9 mouse cellular contexts compared by ENCODE assay signal in the genomic region with DNA sequence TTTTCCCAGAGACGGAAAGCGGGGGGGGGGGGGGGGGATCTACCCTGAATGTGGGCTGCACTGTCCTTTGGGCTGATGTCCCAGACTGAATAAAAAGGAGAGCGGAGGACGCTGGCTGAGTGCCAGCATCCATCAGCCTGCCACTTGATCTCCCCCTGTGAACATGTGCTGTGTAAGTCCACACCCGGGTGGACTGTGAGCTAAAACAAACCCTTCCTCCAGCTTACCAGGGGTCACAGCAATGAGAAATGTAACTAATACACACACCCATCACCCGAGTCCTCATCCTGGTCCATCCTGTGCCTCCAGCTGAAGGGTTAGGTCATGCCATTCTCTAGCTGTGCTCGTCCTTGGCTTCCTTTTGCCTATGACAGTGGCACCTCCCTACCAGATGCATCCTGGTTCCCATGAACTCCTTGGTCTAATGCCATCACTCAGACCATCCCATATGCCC. TPM values are rescaled to one million over a fixed set of nuclear protein-coding genes. Genes with fewer than 3 reads are reported as not detected.
DNase-seq lines count a peak whose midpoint lies in the region; ATAC-seq lines count a peak whose summit lies in the region.
"Had no signal": no experiment of that assay in that cellular context is flagged by ENCODE, and none has a peak within 500 bp of the region (broad histone marks: within the 10 kb centered on the region; RNA-seq: fewer than 3 reads in every experiment).

No protein-coding gene starts in this region.

- peak; percentile 67 for ATAC-seq in neural tube, embryonic 11.5 days (ENCODE audit: insufficient read depth, low FRiP score, low TSS enrichment)
- peak; percentile 47; the same call in 1 of the 2 replicates for ATAC-seq in midbrain, embryonic 15.5 days (replicated peaks)
- no peak for ATAC-seq in frontal cortex, adult (ENCODE audit: low TSS enrichment)

- DNase-seq in adrenal gland, postnatal 10 days = peak; percentile 60
- DNase-seq in adrenal gland, adult 8-10 months = no peak
- DNase-seq in neural tube, embryonic 11.5 days (ENCODE audit: low spot score) = peak; percentile 39
- DNase-seq in neural tube, embryonic 10.5 days (ENCODE audit: extremely low spot score, low spot score) = no peak
- DNase-seq in heart, postnatal 25 days (ENCODE audit: low spot score) = peak; percentile 27
- DNase-seq in urinary bladder, adult 2 months (ENCODE audit: low spot score) = no peak

- no peaks in the 10 kb centered on the region for H3K27me3 ChIP-seq in neural tube, embryonic 11.5 days (ENCODE audit: control insufficient read depth, insufficient read depth, low read length)
- no peaks in the 10 kb centered on the region for H3K27me3 ChIP-seq in midbrain, embryonic 15.5 days (replicated peaks)

- H3K27ac ChIP-seq in neural tube, embryonic 11.5 days (ENCODE audit: low read depth, low read length) = no peak overlapping the region
- peak overlapping the region; percentile 60; the same call in 1 of the 2 replicates for H3K27ac ChIP-seq in midbrain, embryonic 15.5 days

- H3K36me3 ChIP-seq in neural tube, embryonic 11.5 days (ENCODE audit: control insufficient read depth, insufficient read depth, low read length) = peaks cover 9% of the 10 kb centered on the region
- peaks cover 38% of the 10 kb centered on the region for H3K36me3 ChIP-seq in midbrain, embryonic 15.5 days (replicated peaks)

- intact Hi-C loops in heart, postnatal 25 days (cut with DNase I) = loop anchor here (5.0 kb wide), 1 partner anchor 110 kb away; the partner anchor contains the start of gene Cab39

- no peak overlapping the region for H3K9ac ChIP-seq in neural tube, embryonic 11.5 days (ENCODE audit: low read length)
- no peak overlapping the region for H3K9ac ChIP-seq in midbrain, embryonic 15.5 days

- 63% methylated on average over 7 of the region's 7 CpGs for WGBS in neural tube, embryonic 11.5 days
- WGBS in midbrain, embryonic 15.5 days = 25% methylated on average over 7 of the region's 7 CpGs

- H3K9me3 ChIP-seq in neural tube, embryonic 11.5 days (ENCODE audit: control insufficient read depth, low read length) = no peaks in the 10 kb centered on the region
- no peaks in the 10 kb centered on the region for H3K9me3 ChIP-seq in midbrain, embryonic 15.5 days

- H3K4me1 ChIP-seq in neural tube, embryonic 11.5 days (ENCODE audit: control insufficient read depth, insufficient read depth, low read length) = peaks cover 28% of the 10 kb centered on the region
- H3K4me1 ChIP-seq in midbrain, embryonic 15.5 days = peaks cover 57% of the 10 kb centered on the region

- no peak overlapping the region for H3K4me2 ChIP-seq in neural tube, embryonic 11.5 days (ENCODE audit: low read depth)
- no peak overlapping the region for H3K4me2 ChIP-seq in midbrain, embryonic 15.5 days

- H3K4me3 ChIP-seq in neural tube, embryonic 11.5 days (ENCODE audit: low read depth, low read length) = no peak overlapping the region
- no peak overlapping the region for H3K4me3 ChIP-seq in midbrain, embryonic 15.5 days

RNA-seq across cellular contexts. Expression of gene Itm2c, which starts 8.1 kb away (rescaled TPM):
- total RNA-seq in adrenal gland, postnatal 10 days (2021) = 100 to 1,000 TPM; 284 to 307 TPM
- 100 to 1,000 TPM; 674 to 963 (median 811) TPM for total RNA-seq in adrenal gland, adult 8-10 months (2022)
- 70.6 and 72.3 TPM in 2 replicates for polyA plus RNA-seq in neural tube, embryonic 11.5 days (2014; fragmentation: Nextera tagmentation; extraction: Ambion mirVana)
- 10 to 100 TPM; 62.4 to 66.2 TPM for total RNA-seq in heart, postnatal 25 days (2021)
- 233 and 248 TPM in 2 replicates for polyA plus RNA-seq in midbrain, embryonic 15.5 days (2015; fragmentation: Nextera tagmentation; extraction: Ambion mirVana)
- polyA plus RNA-seq in urinary bladder, adult 2 months (2012; rRNA removed) = 160 and 190 TPM in 2 replicates

RNA-seq across cellular contexts. Expression of gene 4933407L21Rik, which starts 26.1 kb away (rescaled TPM):
- under 1 TPM; 0.18 to 0.24 TPM for total RNA-seq in adrenal gland, postnatal 10 days (2021)
- 1 to 10 TPM in 1 of 4 experiments, under 1 TPM in 1, not detected in 2; 0.30 to 1.3 TPM for total RNA-seq in adrenal gland, adult 8-10 months (2022)
- 0.28 TPM in 1 of 2 replicates, not detected in the other for polyA plus RNA-seq in neural tube, embryonic 11.5 days (2014; fragmentation: Nextera tagmentation; extraction: Ambion mirVana)
- total RNA-seq in heart, postnatal 25 days (2021) = not detected
- polyA plus RNA-seq in midbrain, embryonic 15.5 days (2015; fragmentation: Nextera tagmentation; extraction: Ambion mirVana) = 8.9 and 11.0 TPM in 2 replicates
- 0.08 and 0.41 TPM in 2 replicates for polyA plus RNA-seq in urinary bladder, adult 2 months (2012; rRNA removed)
- total RNA-seq: heart, adult 18-20 months had no signal

RNA-seq across cellular contexts. Expression of gene Gpr55, which starts 58.7 kb away (rescaled TPM):
- 1 to 10 TPM in 1 of 2 experiments, under 1 TPM in 1; 0.85 to 1.8 TPM for total RNA-seq in adrenal gland, postnatal 10 days (2021)
- 1 to 10 TPM; 3.1 to 7.8 (median 5.1) TPM for total RNA-seq in adrenal gland, adult 8-10 months (2022)
- polyA plus RNA-seq in neural tube, embryonic 11.5 days (2014; fragmentation: Nextera tagmentation; extraction: Ambion mirVana) = not detected in 2 replicates
- total RNA-seq in heart, postnatal 25 days (2021) = not detected
- polyA plus RNA-seq in midbrain, embryonic 15.5 days (2015; fragmentation: Nextera tagmentation; extraction: Ambion mirVana) = 0.15 and 0.17 TPM in 2 replicates
- 0.06 and 0.08 TPM in 2 replicates for polyA plus RNA-seq in urinary bladder, adult 2 months (2012; rRNA removed)

Comparison
In these comparisons a context has a peak if more than half of its experiments do, and no peak if none do; other contexts are left out.
1. DNase-seq: peak in adrenal gland, postnatal 10 days (single experiment), neural tube, embryonic 11.5 days (single experiment) and heart, postnatal 25 days (single experiment); none in adrenal gland, adult 8-10 months (single experiment), neural tube, embryonic 10.5 days (single experiment) and urinary bladder, adult 2 months (single experiment).
2. RNA of gene Itm2c, which starts 8.1 kb away (total RNA-seq): 674 to 963 TPM in adrenal gland, adult 8-10 months and 284 to 307 TPM in adrenal gland, postnatal 10 days; 62.4 to 66.2 TPM in heart, postnatal 25 days; every median in the first group is over 4 times any median in the second.